Mouse (Mus musculus) frontal cortex, adult (tissue): ENCODE data around the gene Srgn.
A peak's percentile ranks its signal among the peaks of the same experiment; 100 is the strongest.
"Not testable (repeated sequence)": the region's sequence is repeated elsewhere in the genome, so short reads cannot be mapped to it uniquely, and the experiment has no call there.

Experiments
- ATAC-seq: cut with Nextera tagmentation; 2 replicates; pipeline ENCODE4 v1.9.2; 2017; ENCODE audit warnings: mild to moderate bottlenecking, moderate library complexity, mixed read lengths; ENCODE audit not compliant: low TSS enrichment

Gene Srgn

DNA sequence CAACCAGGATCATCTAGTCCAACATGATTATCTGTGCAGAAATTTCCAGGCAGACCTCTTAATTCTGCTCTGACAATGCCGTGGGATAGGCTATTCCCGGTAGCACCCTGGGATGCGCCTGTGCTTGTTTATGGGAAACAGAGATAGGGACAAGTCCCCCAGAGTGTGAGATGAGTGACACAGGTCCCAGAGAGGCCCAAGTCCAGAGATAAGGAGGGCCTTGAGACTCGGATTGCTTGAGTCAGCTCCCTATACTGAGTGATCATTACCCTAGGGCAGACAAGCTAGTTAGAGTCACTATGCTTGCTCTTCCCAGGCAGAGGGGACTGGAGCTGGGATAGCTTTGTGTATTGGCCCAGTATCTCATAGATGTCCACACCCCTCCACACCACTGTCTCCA lies 5.5 kb downstream of the Srgn start:
- no peak for ATAC-seq

DNA sequence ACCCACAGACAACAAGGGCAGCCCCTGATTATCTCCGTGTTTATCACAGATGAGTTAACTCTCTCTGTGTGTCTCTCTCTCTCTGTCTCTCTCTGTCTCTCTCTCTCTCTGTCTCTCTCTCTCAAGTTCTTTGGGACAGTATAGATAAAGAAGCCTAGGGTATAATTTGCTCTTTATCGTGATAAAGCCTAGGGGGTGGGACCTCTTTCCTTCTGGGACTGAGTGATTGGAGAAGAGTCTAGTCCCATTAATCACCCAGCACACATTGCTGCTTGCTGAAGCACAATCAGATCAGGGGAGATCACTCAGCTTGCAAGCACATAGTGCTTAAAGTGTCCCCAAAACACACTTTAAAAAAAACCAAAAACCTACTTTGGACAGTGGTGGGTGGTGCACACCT lies 6.3 kb downstream of the Srgn start:
- no peak for ATAC-seq

DNA sequence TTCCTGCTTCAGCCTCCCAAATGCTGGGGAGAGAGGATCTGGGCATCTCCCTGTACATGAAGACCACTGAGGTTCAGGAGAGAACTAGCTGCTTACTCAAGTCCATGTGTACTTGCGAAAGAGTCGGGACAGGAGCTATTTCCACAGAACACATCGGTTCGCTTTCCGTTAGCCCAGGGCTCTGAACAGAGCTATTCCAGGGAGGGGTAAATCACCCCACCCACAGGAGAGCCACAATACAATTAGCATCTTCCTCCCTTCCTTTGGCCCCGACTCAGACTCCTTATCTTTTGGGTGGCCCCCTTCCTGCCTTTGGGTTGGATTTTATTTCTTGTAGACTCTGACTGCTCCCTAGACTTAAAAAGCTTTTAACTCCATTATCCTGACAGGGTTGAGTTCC lies 9.7 kb downstream of the Srgn start:
- no peak for ATAC-seq

DNA sequence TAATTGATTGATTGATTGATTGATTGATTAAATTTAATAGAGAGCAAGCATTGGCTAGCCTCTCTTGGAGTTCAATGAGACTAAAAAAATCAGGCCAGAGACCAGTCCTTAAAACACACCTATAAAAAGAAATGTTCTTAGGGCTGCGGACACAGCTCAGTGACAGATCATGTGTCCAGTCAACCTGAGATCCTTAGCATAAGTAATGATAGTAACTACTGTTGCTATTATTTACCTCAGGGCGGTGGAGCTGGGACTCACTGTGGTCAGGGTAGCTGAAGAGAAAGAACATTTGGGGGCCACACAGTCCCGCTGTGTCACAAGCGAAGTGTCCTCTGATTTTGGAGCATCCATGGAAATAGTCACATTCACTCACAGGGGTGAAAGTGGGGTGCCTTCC lies 14.4 kb downstream of the Srgn start:
- ATAC-seq: no peak

DNA sequence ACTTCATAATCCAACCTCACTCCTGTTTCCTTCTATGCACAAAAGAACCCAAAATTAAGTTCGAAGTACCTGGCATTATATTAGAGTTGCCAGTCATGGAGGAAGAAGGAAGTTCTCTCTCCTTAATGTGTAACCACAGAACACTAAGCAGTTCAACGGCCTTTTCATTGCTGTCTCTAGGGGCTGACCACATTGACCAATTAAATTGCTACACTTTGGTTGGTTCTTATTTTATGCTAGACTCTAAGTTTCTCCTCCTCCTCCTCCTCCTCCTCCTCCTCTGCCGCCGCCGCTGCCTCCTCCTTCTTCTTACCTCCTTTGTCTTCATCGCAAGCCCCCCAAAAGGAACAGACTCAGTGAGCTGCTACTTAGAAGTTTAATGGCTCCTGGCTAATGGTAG lies 15.7 kb downstream of the Srgn start:
- no peak for ATAC-seq

DNA sequence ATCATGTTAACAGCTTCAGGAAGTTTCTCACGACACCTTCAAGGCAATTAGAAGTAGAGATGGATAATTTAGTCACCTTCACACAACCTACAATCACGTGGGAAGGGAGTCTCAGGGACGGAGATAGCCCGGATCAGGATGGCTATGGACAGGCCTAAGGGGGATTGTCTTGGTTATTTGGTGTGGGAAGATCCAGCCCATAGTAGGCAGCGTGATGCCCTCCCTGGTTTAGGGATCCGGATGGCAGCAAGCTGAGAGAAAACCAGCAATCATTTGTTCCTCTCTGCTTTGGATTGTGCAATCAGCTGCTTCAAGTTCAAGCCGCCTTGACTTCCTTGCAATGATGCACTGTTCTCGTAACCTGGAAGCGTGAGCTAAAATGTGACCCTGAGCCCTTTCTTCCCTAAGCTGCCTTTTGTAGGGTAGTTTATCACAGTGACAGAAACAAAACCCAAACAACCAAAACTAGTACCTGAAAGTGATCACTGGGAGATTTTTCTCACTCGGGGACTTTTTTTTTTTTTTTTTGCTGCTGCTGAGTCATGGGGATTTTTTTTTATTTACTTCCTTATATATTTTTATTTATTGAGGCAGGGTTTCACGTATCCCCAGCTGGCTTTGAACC lies 18.1 kb downstream of the Srgn start:
- ATAC-seq: no peak

DNA sequence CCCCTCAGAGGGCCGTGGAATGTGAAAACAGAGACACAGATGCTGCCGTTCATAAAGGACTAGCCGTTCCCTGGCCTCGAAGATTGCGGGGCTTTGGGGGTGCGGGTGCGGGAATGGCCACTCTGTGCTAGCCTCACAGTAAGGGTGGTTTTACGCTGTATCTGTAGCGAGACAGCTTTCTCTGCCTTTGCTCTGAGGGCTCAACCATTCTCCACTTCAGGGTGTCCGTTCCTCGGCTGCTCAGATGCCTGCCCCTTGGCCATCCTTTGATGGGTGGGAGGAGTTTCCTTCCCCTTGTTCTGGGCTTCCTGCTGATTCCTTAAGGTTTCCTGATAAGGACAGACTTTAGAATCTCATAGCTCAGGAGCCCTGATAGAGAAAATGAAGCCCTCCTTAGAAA lies 18.8 kb downstream of the Srgn start:
- no peak for ATAC-seq

DNA sequence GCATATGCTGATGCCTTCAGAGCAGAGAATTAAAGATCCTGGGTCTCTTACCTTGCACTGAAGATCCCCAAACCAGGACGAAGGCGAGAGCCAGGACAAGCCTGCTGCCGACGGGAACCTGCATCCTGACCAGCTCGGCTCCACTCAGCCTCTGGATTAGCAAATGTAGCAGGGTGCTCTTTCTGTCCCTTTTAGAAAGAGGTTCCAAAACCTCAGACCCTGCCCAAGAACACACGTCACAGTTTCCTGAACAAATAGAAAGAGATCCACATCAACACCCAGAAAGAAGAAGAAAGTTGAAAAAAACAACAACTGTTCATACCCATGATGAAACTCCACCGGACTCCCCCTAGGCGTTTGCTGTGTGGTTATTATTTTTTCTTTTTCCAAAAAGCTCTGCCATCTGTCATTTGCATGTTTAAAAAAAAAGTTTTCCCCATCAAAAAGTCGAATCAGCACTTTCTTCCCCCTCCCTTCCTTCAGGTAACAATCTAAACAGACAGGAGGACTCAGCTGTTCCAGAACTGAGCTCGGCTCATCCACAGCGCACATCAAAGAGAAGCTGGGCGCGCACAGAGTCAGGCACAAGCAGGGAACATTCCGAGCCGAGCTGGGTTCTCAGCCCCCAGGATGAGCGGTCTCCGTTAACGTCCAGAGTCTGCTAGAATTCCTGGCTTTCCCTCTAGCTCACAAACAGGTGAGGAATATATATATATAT lies 19.5 kb downstream of the Srgn start:
- peak; percentile 52; the same call in 1 of the 2 replicates for ATAC-seq

DNA sequence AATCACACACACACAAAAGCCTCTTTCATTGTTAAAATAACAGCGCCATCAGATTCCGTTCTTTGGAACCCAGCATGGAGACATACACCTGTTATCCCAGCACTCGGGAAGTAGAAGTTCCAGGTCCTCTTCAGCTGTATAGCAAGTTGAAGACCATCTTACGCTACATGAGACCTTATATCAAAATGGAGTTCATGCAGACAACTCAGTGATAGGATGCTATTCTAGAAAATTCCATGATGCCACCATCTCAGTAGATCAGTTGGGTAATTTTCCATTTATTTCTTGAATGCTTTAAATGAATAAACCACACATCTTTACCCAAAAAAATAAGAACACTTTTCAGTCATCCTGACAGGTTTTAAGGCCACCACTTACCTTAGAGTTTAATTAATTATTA lies 20.2 kb downstream of the Srgn start:
- no peak for ATAC-seq

DNA sequence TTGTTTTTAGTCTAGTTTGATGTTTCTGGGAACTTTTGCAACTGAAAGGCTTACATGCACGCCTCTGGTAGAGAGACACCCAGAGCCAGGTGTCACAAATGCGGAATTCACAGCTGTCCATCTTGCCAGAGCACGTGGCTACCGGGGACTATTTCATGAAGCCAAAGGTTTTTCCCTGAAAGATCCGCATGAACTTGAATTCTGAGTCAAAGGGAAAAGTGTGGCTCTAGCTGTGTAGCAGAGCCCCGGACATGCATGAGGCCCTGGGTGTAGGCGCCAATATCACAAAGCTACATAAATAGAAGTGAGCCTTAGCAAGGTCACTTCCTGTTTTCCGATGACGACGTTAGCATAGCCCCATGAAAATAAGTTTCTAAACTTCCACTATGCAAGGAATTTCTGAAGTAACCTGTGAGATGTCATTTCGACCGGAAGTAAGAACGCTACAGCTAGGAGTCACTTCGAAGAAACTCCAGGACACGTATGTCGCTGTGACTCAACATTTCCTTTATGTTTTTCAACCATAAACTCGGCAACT lies 21.2 kb downstream of the Srgn start:
- no peak for ATAC-seq

DNA sequence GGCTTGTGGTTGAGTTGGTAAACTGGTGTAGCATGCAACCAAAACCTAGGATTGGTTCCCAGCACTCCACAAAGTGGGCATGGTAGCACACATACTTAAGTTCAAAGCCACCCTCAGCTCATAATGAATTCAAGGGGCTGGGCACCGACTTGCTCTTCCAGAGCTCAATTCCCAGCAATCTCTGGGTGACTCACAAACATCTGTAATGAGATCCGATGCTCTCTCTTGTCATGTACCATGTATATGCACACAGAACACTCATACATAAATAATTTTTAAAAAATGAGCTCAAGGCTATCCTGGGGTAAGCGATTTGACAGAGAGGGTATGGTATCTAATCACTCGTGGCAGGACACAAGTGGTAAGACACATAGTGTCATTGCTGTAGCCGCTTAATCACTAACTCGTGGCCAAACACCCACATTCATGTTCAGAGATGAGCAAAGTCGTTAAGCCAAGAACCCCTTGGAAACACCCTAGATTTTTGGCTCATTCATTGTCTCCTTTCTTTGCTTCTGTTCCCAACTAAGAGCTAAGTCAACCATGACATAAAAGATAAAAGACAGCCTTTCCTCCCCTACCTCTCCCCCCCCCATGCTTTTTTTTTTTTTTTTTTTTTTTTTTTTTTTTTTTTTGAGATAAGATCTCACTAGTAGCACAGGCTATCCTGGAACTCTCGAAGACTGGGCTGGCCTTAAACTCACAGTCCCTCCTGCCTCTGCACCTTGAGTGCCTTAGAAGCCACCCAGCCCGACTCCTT lies 21.8 kb downstream of the Srgn start:
- ATAC-seq: no peak

DNA sequence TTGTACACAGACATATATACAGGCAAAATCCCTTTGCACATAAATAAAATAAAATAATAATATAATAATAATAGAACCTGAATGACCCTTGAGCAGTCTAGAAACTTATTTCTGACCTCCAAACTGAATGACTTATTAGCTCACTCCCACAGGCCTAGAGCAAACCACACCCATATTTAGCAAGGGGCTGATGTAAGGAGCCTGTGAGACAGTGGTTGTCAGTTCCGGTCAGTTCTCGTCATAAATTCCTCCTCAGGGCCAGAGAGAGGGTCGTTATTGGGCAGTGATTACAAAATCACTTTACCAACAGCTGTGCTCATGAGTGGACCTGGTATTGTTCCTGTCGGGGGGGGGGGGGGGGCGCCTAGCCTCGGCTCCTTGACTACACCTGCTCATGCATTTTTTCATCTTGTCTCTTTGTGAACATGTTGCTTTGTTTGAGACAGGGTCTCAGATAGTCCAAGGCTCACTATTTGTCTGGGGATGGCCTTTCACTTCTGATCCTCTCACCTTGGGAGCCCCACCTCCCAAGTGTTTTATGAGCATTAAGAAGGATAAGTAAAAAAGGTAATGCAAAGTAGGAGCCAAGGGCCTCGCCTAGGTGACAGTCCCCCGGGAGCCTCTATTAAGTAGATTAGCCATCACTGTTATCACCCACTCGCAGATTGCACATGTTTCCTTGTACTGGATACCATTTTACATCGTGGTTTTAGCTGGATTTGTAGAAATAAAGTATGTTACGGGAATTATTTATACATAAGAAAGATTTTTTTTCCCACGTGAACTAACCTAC lies 23.2 kb downstream of the Srgn start:
- ATAC-seq: no peak

DNA sequence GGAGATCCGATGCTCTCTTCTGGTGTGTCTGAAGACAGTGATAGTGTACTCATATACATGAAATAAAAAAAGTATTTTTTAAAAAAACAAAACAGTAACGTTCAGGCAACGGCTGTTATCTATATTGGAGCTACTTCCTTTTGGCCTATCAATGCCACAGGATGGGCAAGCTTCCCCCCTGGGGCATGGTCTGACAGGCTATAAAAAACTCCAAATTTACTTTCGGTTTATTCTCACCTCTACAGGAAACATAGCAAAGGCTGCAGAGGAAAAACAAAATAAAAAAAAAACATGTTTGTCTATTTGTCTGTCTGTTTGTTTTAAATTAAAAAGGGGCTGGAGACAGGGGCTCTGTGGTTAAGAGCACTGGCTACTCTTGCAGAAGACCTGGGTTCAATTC lies 23.9 kb downstream of the Srgn start:
- ATAC-seq: no peak

DNA sequence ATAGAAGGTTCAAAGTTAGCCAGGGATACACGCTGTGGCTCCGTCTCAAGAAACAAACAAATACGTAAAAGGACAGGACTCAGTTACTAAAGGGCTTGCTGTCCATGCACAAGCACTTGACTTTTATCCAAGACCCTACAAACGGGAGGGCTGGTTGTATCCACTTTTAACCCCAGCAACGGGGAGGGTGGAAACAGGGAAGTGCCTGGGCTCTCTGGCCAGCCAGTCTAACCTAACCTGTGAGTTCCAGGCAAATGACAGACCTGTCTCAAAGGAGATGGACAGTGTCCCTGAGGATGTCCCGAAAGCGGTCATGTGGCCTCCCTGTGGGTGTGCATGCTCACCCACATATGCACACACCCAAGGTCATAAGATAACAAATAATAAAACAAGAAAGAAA lies 25.3 kb downstream of the Srgn start:
- ATAC-seq: no peak

DNA sequence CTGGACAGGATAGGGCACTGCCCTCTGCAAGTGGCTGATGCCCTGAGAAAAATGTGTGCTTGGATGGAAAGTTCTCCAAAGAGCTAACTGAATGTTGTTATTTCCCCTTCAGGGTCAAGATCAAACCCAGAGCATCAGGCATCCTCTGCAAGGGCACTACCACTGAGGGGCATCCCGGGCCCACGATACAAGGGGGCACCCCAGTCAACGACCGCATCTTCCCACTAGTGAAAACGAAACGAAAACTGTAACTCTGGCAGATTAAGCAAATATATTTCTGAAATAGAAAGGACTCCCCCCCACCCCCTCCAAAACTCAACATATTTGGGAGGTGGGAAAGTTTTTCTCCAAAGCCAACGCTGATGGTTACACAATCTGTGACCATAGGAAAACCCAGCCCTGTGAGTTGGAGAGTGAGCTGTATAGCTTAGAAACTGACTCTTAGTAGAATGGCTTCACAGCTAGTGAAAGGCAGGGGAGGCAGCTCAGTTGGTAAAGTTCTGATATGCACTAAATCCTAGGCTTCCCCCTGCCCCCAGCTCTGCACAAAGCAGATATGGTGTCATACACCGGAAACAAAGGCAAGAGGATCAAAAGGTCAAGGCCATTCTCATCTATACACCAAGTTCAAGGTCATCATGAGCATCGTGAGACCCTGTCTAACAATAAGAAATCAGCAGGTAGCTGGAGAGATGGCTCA lies 26.2 kb downstream of the Srgn start:
- no peak for ATAC-seq

DNA sequence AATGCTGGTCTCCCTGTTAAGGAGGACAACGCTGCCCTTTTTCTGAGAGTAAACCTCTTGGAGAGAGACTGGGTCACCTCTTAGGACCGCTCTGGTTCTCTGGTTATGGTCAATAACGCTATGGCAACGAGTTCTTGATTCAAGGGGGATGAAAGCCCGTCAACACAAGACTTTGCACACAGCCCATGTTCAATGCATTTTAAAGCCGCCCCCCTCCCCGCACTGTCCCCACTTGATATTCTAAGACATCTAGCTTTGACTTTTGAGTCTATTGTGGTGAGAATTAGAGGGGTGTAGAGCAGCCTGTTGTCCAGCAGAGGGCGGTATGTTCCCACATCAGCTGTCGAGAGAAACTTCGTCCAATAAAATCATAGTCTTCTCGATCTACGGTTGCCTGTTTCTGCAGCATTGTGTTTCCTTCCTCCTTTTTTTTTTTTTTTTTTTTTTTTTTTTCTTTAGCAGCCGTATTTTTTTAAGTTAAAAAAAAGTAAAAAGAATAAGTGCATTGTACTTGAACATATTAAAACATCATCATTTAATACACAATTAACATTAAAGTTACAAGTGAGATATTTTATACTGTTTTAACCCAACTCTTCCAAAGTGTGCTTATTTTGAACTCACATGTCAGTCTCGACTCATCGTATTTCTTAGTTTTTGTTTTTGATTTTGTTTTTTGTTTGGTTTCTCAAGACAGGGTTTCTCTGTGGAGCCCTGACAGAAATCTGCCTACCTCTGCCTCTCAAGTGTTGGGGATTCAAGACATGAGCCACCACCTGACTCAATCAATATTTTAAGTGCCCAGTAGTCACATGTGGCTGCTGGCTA lies 26.9 kb downstream of the Srgn start:
- ATAC-seq: peak; percentile 81; the same call in 1 of the 2 replicates

DNA sequence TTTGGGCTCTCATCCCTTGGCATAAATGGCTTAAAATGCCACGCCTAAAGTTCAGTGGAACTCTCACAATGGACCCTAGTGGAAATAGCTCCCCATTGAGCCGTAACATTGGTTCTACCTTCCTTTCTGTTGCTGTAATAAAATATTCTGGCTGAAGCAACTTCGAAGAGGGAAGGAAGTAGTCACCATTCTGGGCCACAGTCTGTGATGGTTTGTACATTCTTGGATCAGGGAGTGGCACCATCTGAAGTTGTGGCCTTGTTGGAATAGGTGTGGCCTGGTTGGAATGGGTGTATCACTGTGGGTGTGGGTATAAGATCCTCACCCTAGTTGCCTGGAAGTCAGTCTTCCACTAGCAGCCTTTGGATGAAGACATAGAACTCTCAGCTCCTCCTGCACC lies 35.6 kb downstream of the Srgn start:
- not testable (repeated sequence) for ATAC-seq

DNA sequence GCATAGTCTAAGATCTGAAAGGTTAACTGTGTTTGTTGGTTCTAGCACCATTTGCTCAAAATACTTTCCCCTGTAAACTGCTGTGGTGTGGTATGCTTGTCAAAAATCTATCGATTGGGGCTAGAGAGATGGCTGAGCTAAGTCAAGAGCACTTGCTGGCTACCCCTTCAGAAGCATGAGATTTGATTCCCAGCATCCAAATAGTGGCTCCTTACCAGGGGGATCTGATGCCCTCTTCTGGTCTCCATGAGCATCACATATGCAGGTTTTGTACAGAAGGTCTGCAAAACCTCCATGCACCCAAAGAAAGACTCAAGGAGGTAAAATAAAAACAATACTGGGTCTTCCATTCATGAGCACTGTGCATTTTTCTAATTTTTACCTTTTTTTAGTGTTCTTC lies 39.0 kb downstream of the Srgn start:
- peak; percentile 53 for ATAC-seq

DNA sequence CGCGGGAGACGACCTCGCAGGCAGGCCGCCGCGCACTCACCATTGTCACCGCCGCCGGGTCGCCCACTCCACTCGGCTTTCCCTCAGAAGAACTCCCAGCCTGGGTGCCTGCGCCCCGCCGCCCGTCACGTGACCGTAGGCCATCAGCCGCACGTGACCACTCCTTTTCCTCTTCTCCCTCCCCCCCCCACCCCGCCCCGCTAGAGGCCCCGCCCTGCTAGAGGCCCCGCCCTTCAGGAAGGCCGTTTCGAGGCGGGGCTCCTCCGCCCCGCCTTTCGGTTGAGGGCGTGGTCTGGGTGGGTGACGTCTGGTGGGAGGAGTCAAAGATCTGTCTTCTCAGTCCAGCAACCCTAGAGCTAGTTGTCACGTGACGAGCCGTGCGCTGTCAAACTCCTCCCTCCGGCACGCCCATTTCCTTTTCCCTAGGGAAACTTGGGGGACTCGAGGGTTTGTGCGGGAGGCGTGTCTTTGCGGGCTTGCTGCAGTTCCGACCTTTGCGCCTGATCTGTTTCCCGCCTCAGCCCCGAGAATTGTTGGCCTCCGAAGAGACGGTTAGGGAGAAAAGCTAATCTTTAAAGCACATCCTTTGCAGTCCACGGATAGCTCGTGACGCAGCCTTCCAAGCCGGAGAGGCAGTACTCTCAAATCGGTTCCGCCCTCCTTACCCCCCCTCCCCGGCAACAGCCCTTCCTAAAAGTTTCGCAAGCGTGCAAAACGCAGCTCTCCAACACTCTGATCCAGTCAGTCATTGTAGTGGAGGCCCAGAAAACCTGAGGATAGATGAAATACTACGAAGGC lies 40.4 kb downstream of the Srgn start, which contains the start of gene Vps26a:
TSS of gene Vps26a (minus strand) at position 188 of the 798 bp plus-strand sequence.
- ATAC-seq: peak; percentile 86
